Mouse (Mus musculus): ENCODE measurements around the gene Trpc4ap.

- no peak for TF ChIP-seq POLR2A (IDR thresholded peaks at IDR 0.05; ENCODE audit: borderline replicate concordance, insufficient read depth, low read length)
- no peak for TF ChIP-seq CTCF (IDR thresholded peaks at IDR 0.05; ENCODE audit: borderline replicate concordance, insufficient read depth, low read depth, low read length)
Observed at GRCm38 (mm10) chr2:155686572-155686971, 5.6 kb downstream of the Trpc4ap start.
